Mouse (Mus musculus): Measurements from ENCODE around the gene Whamm. TPM values are rescaled to one million over a fixed set of nuclear protein-coding genes. Genes with fewer than 3 reads are reported as not detected.

Whamm gene
- total RNA-seq, 2 experiments from 2014 or later: 7.9 to 8.8 TPM

DNA sequence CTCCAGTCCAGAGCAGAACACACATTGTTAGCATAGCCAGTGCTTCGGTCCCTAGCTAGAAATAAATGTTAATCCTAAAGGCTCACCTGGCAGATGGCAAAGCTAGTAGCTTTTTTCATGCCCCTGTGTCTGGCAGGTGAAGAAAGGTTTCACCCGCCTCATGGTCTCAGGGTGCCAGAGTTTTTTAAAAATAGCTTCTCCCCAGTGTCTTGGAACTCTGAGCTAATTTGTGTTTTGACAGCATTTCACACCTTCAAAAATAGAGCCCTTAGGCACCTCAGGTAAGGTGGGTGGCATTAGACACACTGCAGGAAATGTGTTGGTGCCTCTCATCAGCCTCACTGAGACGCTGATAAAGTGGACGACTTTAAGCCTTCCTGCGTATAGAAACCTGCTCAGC, 24.0 kb downstream of the Whamm start:
- DNase-seq (ENCODE audit: low spot score): no peak

DNA sequence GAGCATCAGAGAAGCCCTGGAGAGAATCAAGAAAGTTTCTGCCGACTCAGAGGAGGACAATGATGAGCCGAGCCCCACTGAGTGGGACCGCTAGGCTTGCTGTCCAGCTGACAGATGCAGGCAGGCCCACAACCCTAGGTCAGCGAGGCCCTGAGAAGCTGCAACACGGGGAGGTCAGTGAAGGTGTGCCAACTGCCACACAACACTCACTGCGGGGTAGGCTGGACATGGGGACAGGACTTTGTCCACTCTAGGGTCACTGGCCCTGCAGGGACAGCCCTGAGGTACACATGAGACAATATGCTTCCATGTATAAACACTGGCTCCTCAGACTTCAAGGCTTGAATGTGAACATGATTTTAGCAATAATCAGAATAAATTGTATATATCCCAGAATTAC, 25.0 kb downstream of the Whamm start:
- no peak for DNase-seq (ENCODE audit: low spot score)

DNA sequence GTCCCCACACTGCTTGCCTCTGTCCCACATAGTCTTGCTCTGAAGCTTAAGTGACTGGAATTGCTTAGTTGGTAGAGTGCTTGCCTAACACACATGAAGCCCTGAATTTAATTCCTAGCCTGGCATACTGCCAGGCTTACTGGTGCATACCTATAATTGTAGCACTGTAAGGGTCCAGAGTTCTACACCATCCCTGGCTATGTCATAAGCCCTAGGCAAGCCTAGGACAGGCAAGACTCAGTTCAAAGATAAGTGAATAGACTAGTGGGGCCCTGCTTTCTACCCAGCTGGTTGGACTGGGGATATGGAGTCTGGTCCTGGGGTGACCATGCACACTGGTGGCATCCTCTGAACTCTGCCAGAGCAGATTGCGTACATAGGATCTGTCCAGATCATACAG, 26.6 kb downstream of the Whamm start:
- DNase-seq (ENCODE audit: low spot score): no peak

DNA sequence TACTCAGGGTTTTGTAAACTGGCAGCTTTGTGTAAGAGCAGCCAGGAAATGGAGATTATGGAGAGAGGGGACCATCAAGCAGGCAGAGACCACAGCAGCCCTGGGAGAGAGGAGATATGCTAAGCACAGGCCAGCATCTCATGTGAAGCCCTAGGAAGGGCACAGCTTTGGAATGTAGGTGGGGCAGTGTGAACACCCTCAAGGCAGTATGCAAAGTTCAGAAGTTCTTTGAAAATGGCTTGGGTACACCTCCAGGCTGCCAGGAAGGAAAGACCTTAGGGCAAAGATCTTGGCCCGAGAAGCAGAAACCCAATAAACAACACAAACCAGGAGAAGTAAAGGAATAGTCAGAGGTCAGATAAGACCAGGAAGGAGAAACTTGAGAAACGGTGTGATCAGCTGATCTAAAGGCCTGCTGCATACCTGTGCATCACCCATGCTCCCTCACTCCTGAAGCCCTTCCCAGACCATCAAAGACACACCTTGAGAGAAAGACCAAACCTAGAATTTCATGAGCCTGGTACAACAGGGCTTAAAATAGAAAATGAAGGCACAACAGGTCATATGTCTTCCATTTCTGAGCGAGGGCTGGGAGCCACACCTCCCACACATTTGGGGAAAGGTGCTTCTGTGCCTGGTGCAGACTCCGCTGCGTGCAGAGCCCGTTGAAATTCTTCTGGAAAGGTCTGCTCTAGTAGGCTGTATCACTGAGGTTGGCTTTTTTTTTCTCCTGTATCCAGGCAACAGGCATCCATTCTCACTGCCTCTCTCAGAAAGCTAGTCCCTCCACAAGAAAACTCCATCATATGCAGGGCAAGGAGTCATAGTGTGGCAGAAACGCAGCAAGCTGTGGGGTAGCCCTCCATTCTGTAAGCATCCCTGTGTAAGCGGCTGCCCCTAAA, 28.6 kb downstream of the Whamm start:
- no peak for DNase-seq (ENCODE audit: low spot score)

- no peak for DNase-seq (ENCODE audit: low spot score)
These were observed 33.9 kb downstream of the Whamm start for GRCm38 (mm10) chr7:81604991-81605390.

GRCm38 (mm10) chr7:81605489-81605888, 34.4 kb downstream of the Whamm start:
- no peak for DNase-seq (ENCODE audit: low spot score)

DNA sequence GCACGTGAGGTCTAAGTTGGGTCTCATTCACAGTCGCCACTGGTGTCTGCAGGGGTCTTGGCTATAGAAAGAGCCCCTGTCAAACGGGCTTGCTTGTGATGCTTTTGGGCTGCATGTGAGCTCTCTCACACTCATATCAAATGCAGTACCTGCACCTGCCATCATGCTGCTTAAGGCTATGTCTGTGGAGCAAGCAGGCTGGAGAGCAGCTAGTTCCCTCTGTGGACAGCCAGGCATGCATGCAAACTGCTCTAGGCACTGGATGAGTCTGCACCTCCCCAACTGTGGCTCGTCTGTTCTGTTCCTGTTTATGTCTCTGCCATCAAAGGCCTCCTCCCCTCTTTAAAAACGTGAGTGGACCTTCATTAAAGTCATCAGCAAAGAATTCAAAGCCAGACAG, 35.4 kb downstream of the Whamm start:
- no peak for DNase-seq (ENCODE audit: low spot score)

DNA sequence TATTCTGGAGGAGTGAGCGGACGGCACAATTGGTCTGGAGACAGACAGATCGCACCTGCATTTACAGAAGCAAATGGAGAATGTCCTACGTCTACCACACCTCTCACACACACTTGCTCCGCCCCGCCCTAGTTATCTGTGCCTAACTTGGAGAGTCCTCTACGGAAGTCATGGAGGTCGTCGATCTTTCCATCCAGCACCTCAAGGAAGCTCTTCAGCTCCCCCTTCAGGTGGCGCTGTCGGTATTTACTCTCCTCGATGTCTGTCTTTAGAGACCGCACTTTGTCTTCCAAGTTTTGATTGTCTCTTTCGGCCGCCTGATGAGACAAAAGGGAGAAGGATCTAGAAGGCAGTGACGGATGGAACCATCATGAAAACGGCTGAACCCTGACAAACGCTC, 39.1 kb downstream of the Whamm start:
- DNase-seq (ENCODE audit: low spot score): peak; percentile 19

- DNase-seq (ENCODE audit: low spot score): no peak
These were observed 42.0 kb downstream of the Whamm start for GRCm38 (mm10) chr7:81612856-81613635.

DNA sequence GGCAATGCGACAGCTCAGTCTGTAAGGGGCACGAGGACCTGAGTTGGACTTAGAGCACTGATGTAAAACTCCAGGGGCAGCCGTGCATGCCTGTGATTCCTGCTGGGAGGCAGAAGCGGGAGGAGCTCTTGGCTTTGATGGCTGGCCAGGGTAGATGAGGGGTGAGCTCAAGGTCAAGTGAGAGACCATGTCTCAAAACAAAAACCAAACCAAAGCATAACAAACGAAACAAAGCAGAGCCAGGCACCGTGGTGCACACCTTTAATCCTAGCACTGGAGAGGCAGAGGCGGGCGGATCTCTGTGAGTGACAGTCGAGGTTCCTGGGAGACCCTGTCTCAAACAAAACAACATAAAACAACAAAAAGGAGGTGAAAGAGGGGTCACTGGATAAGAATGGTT, 44.0 kb downstream of the Whamm start:
- no peak for DNase-seq (ENCODE audit: low spot score)

DNA sequence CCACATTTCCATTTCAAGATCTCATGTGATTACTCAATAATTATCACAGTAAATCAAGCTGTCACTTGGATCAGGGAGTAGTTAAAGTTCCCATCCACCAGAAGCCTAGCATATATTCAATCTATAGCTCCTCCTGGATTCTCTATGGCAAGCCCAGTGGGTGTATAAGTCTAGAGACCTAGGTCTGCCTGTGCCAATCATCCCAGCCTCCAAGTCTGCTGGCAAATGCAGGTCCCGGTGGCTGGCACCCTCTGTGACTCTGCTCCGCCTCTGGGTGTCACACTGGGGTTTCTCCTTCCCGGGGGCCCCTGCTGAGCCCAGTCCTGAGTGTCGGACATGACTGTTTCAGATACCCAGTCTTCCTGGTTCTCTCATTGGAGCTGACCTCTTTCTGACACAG, 51.7 kb downstream of the Whamm start:
- DNase-seq (ENCODE audit: low spot score): no peak

DNA sequence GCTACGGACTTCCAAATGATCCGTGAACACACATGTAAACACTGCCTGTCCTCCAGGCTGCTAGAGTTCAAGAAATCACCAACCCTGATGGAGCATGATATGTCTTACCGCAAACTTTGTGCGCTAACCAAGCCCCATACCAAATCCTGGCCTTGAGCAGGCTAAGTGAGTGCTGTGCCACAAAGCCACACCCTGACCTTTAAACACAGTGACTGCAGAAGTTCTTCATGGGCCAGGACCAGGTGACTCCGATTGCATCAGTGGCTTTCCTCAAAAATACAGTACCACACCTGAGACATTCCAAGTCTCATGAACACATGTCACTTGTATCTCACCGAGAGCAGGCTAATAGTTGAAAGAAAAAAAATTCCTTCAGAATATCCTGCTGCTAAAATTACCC, 52.7 kb downstream of the Whamm start:
- no peak for DNase-seq (ENCODE audit: low spot score)

DNA sequence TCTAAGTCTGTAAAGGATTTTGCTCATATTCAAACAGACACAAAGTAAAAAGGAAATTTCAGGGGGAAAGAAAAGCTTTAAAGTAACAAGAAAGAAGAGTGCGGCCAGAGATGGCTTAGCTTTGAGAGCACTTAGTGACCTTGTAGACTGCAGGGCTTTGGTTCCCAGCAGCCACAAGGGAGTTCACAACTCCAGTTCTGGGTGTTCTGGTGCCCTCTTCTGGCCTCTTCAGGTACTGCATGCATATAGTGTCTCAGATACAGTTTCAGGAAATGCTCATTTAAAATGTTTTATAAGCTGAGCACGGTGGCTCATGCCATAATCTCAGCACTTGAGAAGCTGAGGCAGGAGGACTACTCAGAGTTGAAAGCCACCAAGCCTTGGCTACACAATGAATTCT, 55.4 kb downstream of the Whamm start:
- DNase-seq (ENCODE audit: low spot score): no peak

GRCm38 (mm10) chr7:81631261-81631660, 60.2 kb downstream of the Whamm start:
- DNase-seq (ENCODE audit: low spot score): no peak

- no peak for DNase-seq (ENCODE audit: low spot score)
These were observed 61.5 kb downstream of the Whamm start for GRCm38 (mm10) chr7:81632586-81632985.

- DNase-seq (ENCODE audit: low spot score): no peak
These were observed 70.0 kb downstream of the Whamm start for GRCm38 (mm10) chr7:81641101-81641500.

DNA sequence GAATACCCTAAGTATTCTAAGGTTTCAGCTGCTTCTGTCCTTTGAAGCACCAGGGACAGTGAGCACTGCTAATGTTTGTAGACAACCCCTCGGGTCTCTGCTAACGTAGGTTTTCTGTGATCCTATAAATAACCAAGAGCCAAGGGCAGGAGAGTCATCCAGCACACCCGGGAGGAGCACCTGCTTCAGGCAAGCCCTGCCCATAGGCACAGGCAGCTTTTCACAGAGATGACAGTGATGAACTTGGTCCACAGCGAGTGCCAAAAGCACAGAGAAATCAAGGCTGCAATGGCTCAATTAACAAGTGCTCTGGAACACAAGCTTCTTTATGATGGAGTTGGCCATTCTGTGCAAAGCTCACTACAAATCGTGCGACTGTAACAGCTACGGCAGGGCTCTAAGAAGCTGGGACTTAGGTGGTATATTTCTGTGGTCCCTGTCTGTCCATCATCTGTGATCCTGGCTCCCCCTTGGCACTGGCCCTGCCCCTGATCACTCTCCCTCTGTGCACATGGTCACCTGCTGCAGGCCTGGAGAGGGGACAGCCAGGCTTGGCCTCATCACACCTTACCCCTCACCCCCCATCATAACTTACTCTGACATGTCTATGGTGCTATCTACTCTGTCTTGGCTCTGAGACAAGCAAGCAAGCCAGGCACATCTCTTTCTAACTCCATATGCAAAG, 73.6 kb downstream of the Whamm start:
- no peak for DNase-seq (ENCODE audit: low spot score)

Other genes with a start within 250 kb of the Whamm start
- gene Rps17, start 226.0 kb upstream of the Whamm start, total RNA-seq (2021): 100 to 1,000 TPM; 798 to 844 TPM
- gene Cpeb1, start 115.8 kb upstream of the Whamm start, total RNA-seq (2021): 10 to 100 TPM; 47.5 to 67.3 TPM
- gene Ap3b2, start 77.3 kb upstream of the Whamm start, total RNA-seq (2021): under 1 TPM; 0.11 to 0.36 TPM
- gene BC048679, start 73.0 kb upstream of the Whamm start, total RNA-seq (2021): 1 to 10 TPM; 4.2 to 9.7 TPM
- gene Fsd2, start 4.3 kb upstream of the Whamm start, total RNA-seq (2021): 100 to 1,000 TPM; 325 to 384 TPM
- 10 to 100 TPM; 51.1 to 51.7 TPM for gene Homer2, start 136.3 kb downstream of the Whamm start, total RNA-seq (2021)
- gene Ramac, start 191.7 kb downstream of the Whamm start, total RNA-seq (2021): 10 to 100 TPM; 22.3 to 25.9 TPM
- gene 3110040N11Rik, start 218.2 kb downstream of the Whamm start, total RNA-seq (2021): 10 to 100 TPM; 21.9 to 23.7 TPM

Data from gastrocnemius, adult 18-20 months (tissue).